Mouse (Mus musculus): ENCODE measurements around the gene Galnt14. TPM values are rescaled to one million over a fixed set of nuclear protein-coding genes. Genes with fewer than 3 reads are reported as not detected.

Gene Galnt14
- polyA plus RNA-seq, 1 experiment from 2014 or later = 10.6 TPM

DNA sequence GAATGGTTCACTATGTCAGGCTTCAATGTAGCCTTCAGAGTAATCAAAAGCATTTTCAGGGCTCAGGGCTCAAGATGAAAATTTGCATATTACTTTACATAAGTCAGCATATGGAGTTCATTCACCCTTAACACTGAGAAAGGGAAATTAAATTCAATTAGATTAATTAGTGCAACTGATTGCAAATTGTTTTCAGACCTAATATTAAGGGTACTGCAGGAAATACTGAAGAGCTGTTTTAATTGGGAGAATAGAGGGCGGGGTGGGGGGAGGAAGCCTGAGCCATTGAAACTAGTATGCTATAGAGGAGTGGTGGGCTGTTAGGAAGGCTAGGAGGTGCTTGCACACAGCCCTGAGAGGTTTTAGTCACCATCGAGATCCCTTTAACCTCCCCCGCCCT lies 237.2 kb downstream of the Galnt14 start:
- H3K36me3 ChIP-seq (replicated peaks) = no peaks in the 10 kb centered on the region
- H3K4me3 ChIP-seq (replicated peaks) = no peak overlapping the region
- no peak for ATAC-seq (ENCODE audit: low FRiP score)
- H3K4me2 ChIP-seq = no peak overlapping the region
- WGBS = 78% methylated on average over 3 of the region's 3 CpGs
- peaks cover 3% of the 10 kb centered on the region; the same call in 1 of the 2 replicates for H3K27me3 ChIP-seq
- H3K9ac ChIP-seq = no peak overlapping the region
- H3K4me1 ChIP-seq = peaks cover 10% of the 10 kb centered on the region
- H3K27ac ChIP-seq = no peak overlapping the region
- no peaks in the 10 kb centered on the region for H3K9me3 ChIP-seq

DNA sequence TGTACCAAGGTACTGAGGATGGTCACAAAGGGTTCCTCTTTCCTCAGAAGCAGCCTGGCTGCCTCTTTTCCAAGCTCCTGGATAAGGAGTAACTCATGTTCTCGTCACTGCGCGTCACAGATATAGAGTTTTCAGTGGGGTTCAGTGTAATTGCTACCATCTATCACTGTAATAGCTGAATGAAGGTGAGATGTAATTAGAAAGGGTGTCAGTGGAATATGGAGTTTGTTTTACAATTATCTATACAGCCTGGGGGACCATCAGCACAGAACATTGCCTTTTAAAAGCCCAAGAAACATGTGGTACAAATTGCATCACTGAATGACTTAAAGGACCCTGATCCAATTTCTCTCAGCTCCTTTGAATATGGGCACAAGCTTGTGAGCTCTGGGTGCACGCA lies 249.4 kb downstream of the Galnt14 start:
- ATAC-seq (ENCODE audit: low FRiP score) = no peak
- 88% methylated on average over 4 of the region's 4 CpGs for WGBS

DNA sequence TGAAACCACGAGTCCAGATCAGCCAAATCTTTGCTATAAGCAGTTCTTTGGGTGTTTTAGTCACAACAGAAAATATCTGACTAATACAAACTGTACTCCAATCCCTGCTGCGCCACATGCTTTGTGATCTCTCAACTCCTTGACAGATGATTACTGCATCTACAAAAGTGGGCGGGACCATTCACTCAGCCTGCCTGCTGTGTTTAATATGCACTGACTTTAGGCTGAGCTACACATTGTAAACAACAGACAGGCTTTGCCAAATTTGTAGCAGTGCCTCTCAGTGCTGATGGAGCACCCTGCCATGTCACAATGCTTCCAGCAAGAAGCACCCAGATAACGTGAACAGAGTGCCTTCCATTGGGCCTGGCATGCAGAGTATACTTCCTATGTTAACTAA lies 251.5 kb downstream of the Galnt14 start:
- Histone ChIP-seq H3K4me2 (no peak overlapping the region), H3K36me3 (replicated peaks) (no peaks in the 10 kb centered on the region), H3K4me1 (no peaks in the 10 kb centered on the region), H3K27me3 (no peaks in the 10 kb centered on the region), H3K27ac (no peak overlapping the region), H3K9ac (no peak overlapping the region), H3K9me3 (no peaks in the 10 kb centered on the region), H3K4me3 (replicated peaks) (no peak overlapping the region)
- 75% methylated on average over 4 of the region's 4 CpGs for WGBS
- ATAC-seq (ENCODE audit: low FRiP score) = no peak

More for the DNA sequence above, 249.4 kb downstream of the Galnt14 start:
- no peaks in the 10 kb centered on the region for H3K9me3 ChIP-seq
- H3K27ac ChIP-seq = no peak overlapping the region
- no peaks in the 10 kb centered on the region for H3K4me1 ChIP-seq
- H3K4me2 ChIP-seq = no peak overlapping the region
- no peak overlapping the region for H3K4me3 ChIP-seq (replicated peaks)
- no peaks in the 10 kb centered on the region for H3K36me3 ChIP-seq (replicated peaks)
- no peaks in the 10 kb centered on the region for H3K27me3 ChIP-seq
- H3K9ac ChIP-seq = no peak overlapping the region

DNA sequence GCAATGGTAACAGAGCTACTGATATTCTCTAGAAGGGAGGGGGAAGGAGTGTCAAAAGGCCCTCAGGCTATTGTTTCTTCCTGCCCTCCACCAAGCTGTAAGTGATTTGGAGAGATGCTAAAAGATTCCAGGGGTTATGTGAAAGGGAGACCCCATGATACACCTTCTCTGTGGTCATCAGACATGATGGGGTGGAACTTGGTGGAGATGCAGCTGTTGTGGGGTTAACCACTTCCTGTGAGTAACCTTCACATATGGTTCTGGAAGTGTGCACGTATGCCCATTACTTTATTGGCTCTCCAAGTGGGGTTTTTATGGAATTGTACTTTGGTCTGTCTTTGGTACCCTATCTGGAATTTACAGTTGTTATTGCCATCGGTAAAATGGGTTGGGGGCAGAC lies 253.7 kb downstream of the Galnt14 start:
- Histone ChIP-seq H3K4me2 (no peak overlapping the region), H3K27me3 (no peaks in the 10 kb centered on the region), H3K36me3 (replicated peaks) (no peaks in the 10 kb centered on the region), H3K4me3 (replicated peaks) (no peak overlapping the region), H3K9ac (no peak overlapping the region), H3K4me1 (no peaks in the 10 kb centered on the region), H3K27ac (no peak overlapping the region), H3K9me3 (no peaks in the 10 kb centered on the region)
- no peak for ATAC-seq (ENCODE audit: low FRiP score)
- 88% methylated on average over 2 of the region's 2 CpGs for WGBS

DNA sequence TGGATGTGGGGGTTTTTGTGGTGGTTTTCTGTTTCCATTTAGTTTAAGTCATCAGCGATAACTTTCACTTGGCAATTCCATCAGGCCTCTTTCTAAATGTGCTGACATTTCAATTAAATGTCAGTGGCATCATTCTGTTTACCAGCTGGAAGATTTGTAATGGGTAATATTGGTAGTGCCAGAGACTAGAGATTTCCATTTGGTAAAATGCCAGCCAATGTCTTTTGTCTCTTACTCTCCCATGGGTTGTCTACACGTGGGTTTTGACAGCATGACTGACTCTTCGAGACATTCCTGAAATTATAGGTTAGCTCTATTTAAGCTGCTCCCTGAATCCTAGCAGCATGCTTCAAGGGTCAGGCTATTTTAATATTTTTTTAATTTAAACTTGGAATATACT lies 256.6 kb downstream of the Galnt14 start:
- Histone ChIP-seq H3K4me2 (no peak overlapping the region), H3K36me3 (replicated peaks) (no peaks in the 10 kb centered on the region), H3K27ac (no peak overlapping the region), H3K4me1 (no peaks in the 10 kb centered on the region), H3K27me3 (no peaks in the 10 kb centered on the region), H3K9ac (no peak overlapping the region), H3K9me3 (no peaks in the 10 kb centered on the region), H3K4me3 (replicated peaks) (no peak overlapping the region)
- no peak for ATAC-seq (ENCODE audit: low FRiP score)
- 82% methylated on average over 3 of the region's 3 CpGs for WGBS

DNA sequence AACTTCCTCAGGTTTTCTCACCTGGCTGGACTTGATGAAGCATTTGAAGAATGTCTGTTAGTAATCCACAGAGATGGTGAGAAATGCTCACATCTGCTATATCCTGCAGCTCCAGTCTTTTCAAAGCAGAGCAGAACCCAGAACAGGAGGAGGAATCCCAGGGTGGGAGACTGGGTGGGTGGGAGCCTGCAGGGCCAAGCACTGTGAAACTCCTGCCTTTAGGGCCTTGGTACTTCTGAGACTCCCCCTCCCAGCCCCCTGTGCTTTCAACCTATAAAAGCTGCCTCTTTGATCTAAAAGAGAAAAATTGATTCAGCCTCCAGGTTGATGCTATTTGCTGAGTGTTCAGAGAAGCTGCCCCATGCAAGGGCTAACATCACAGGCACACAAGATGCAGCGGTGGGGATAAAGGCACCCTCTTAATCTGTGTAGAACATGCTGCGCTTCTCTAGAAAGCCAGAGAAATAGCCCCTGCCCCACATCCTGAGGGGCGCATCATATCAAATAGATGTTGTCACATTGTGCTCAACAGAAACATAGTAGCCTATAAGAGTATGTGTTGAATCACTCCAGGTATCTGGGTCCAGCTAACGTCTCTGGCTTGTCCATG lies 258.0 kb downstream of the Galnt14 start:
- WGBS = 87% methylated on average over 4 of the region's 4 CpGs
- Histone ChIP-seq H3K9me3 (no peaks in the 10 kb centered on the region), H3K36me3 (replicated peaks) (no peaks in the 10 kb centered on the region), H3K9ac (no peak overlapping the region), H3K4me3 (replicated peaks) (no peak overlapping the region), H3K27me3 (no peaks in the 10 kb centered on the region), H3K27ac (no peak overlapping the region), H3K4me2 (no peak overlapping the region), H3K4me1 (no peaks in the 10 kb centered on the region)
- ATAC-seq (ENCODE audit: low FRiP score) = no peak

DNA sequence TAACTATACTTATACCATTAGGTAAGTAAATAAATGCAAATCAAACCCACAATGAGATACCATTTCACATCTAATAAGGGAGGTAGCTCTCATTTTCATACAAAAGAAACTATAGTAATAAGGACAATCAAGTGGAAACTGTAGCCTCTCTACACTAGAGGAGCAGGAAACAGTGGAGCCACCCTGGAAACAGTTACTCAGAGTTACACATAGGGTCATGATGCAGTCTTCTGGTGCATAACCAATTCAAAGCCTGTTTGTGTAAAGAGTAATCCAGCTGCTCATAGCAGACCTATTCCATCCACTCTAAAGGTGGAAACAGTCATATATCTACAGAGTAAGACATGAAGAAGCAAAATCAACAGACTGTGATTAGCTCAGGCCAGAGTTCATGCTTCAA lies 261.1 kb downstream of the Galnt14 start:
- H3K9ac ChIP-seq = no peak overlapping the region
- no peak overlapping the region for H3K27ac ChIP-seq
- no peak overlapping the region for H3K4me3 ChIP-seq (replicated peaks)
- no peaks in the 10 kb centered on the region for H3K27me3 ChIP-seq
- ATAC-seq (ENCODE audit: low FRiP score) = no peak
- no peaks in the 10 kb centered on the region for H3K36me3 ChIP-seq (replicated peaks)
- H3K4me1 ChIP-seq = no peaks in the 10 kb centered on the region
- no peak overlapping the region for H3K4me2 ChIP-seq
- no peaks in the 10 kb centered on the region for H3K9me3 ChIP-seq

Other genes with a start within 250 kb of the Galnt14 start
- gene Ehd3, start 93.7 kb upstream of the Galnt14 start, polyA plus RNA-seq (2016; fragmentation: Nextera tagmentation; extraction: Ambion mirVana) = 8.3 and 9.2 TPM in 2 replicates
- gene Xdh, start 239.7 kb upstream of the Galnt14 start, polyA plus RNA-seq (2016; fragmentation: Nextera tagmentation; extraction: Ambion mirVana) = 0.33 and 0.42 TPM in 2 replicates